Mouse (Mus musculus) heart, postnatal 14 days (tissue): ENCODE data around the gene Tufm. TPM values are rescaled to one million over a fixed set of nuclear protein-coding genes. Genes with fewer than 3 reads are reported as not detected.
A peak's percentile ranks its signal among the peaks of the same experiment; 100 is the strongest.

Experiments
- DNase-seq, 2 experiments: peaks; one replicate each; pipeline ENCODE4 v3.0.0; 2021 to 2022
- intact Hi-C: fragments of 180-260 bp; cut with DNase I; formaldehyde crosslinking; loops from one replicate; pipeline ENCODE4 v1.15.1; 2025
- long read RNA-seq, 2 experiments: library from polyadenylated mRNA; stranded (forward); transcript quantifications; one replicate each; pipeline ENCODE4 v2.0.0; 2021
- total RNA-seq, 2 experiments: library from RNA; stranded (reverse); gene quantifications; 2 replicates each; pipeline ENCODE4 v1.2.3; 2021

Gene Tufm
- total RNA-seq: 100 to 1,000 TPM; 291 to 309 TPM
- long read RNA-seq, experiment 1, transcript Tufm-201 (10 exons, 1,679 nt): major isoform, 254 of 294 reads
- long read RNA-seq, experiment 1, partial matches to known transcripts: 35 of 294 reads
- long read RNA-seq, experiment 1, other reads (novel, unspliced or antisense): 5 of 294 reads
- long read RNA-seq, experiment 2, transcript Tufm-201 (10 exons, 1,679 nt): major isoform, 210 of 227 reads
- long read RNA-seq, experiment 2, partial matches to known transcripts: 14 of 227 reads
- long read RNA-seq, experiment 2, other reads (novel, unspliced or antisense): 3 of 227 reads

DNA sequence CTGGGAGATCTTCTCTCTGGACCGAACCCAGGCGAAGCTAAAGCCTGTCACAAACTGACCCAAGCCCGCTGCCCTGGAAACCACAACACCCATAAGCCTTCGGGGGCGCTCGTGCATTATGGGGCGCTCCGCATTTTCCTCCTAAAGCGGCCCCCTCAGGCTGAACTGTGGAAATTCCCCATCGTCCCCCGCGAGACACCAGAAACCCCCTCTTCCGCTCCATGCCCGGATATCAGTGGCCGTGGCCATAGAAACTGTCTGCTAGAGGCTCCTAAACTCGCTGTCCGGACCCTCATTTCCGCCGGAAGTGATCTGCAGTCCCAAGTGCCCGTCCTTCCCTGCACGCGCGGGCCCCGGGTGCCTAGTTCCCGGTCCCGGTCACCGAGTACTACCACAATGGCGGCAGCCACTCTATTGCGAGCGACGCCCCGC lies at the start of gene Tufm:
Gene Tufm, plus strand, starts transcription at position 310 of the 432 bp plus-strand sequence.
- intact Hi-C loops: loop anchor here (5.0 to 10.0 kb wide), 2 partner anchors 158 to 210 kb away; partner anchors contain the start of genes Bola2, Sgf29 and Slx1b
- peak; percentile 92 to 96 for DNase-seq

DNA sequence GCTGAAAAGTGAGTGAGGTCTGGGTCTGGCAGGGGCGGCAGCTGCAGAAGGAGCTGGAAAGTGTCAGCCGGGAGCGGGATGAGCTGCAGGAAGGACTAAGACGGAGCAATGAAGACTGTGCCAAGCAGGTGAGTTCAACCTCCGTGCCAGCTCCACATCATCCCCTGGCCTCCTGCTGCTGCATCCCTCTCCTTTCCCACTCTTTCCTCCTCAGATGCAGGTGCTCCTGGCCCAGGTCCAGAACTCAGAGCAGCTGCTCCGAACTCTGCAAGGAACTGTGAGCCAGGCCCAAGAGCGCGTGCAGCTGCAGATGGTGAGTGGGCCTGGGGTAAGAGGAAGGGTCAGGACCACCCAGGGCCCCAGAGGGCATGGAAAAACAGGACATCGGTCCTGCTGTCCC lies 47.0 kb upstream of the Tufm start:
- intact Hi-C loops: no loop called here
- DNase-seq: no peak

DNA sequence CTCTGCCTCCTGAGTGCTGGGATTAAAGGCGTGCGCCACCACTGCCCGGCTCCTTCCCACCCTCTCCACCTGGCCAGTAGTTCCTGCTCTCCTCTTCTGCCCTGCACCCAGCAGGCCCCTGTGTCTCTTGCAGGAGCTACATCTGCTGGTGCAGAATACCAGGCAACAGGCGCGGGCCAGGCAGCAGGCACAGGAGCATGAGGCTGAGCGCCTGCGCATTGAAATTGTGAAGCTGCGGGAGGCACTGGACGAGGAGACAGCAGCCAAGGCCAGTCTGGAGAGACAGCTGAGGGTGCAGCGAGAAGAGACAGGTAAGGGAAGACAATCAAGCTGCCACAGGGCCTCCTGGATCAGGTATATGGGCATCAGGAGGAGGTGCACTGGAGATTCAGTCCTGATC lies 43.2 kb upstream of the Tufm start:
- intact Hi-C loops: no loop called here
- no peak for DNase-seq

DNA sequence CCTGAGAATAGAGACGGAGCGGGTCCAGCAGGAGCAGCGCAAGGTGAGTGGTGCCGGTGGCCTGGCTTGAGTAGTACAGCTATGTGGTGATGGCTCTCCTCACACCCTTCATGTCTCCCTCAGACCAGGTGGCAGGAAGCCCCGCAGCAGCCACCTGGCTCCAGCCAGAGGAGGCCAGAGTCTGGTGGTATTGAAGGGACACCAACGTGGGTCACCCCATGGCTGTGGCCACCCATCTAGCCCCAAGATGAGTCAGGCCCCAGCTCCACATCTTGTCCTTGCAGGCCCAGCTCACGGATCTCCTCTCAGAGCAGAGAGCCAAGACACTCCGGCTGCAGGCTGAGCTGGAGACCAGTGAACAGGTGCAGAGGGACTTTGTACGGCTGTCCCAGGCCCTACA lies 42.6 kb upstream of the Tufm start:
- no peak for DNase-seq
- intact Hi-C loops: no loop called here

DNA sequence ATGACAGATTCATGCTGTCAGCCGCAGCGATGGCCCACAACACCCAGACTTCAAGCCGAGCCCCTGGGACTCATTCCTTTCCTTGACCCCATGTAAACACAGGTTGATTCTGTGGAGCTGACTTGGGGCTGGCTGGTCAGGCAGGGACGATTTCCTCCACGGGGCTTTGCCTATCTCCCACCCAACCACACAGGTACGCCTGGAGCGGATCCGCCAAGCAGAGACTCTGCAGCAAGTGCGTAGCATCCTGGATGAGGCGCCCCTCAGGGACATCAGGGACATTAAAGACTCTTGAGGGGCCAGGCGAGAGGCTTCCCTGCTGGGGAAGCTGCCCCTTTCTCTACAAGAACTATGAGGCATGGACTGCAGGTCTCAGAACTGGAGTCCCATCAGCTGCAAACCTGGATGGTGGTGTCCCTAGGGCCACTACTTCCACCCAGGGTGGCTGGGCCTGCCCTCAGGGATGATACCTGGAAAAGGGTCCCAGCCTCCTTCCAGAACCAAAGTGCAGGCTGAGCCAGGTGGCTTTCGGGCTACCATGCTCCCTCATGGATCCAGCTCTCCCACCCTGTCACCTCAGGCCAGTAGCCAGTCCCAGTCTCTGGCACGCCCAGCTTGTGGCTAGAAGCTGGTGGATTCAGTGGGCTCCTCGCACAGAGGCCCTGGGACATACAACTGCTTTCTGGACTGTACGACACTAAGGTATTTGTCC lies 41.9 kb upstream of the Tufm start:
- DNase-seq: no peak
- intact Hi-C loops: no loop called here

DNA sequence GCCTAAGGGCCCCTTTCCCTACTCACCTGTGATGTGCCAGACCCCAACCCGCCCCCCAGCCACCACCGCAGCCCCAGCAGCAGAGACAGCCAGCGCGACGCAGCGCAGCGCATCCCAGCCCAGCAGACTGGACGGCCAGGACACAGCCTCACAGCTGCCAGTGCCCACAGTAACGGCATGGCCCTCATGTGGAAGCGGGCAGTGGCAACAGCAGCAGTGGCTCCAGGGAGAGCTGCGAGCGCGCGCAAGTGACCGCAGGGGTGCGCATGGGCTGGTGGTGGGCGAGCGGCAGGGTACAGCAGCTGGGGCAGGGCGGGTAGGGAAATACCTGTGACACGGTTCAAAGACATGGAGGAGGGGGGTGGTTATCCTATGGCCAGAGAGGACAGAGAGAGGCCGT lies 40.9 kb upstream of the Tufm start:
- intact Hi-C loops: no loop called here
- no peak for DNase-seq

DNA sequence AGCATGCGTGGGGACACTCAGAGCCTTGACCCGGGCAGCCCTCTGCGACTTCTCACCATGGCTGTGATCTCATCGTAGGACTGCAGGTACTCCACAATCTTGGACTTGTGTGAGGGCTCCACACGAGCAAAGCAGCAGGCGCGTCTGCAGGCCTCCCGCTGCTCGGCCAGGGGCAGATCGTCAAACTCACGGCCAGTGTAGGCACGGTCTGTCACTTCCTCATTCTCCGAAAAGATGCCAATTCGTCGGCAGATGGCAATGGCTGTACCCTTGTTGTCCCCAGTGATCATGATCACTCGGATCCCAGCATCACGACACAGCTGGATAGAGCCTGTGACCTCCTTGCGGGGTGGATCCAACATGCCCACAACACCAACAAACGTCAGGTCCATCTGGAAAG lies 38.7 kb upstream of the Tufm start:
- intact Hi-C loops: no loop called here

DNA sequence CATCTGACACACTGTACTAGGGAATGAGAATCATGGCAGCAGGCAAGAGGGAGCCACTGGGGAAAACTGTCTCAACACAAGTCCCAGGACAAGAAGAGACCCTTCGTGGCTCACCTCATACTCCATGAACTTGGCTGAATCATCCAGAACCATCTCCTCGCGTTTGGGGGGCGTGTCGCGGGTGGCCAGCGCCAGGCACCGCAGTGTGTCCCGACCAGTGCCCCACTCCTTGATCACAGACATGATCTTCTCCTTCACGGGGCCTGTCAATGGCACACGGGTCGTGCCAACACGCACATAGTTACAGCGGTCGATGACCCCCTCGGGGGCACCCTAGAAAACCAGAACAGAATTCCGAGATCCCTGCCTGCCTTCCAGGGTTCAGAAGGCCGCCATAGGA lies 37.2 kb upstream of the Tufm start:
- intact Hi-C loops: no loop called here
- DNase-seq: no peak

More for the DNA sequence above, 38.7 kb upstream of the Tufm start:
- DNase-seq: no peak

DNA sequence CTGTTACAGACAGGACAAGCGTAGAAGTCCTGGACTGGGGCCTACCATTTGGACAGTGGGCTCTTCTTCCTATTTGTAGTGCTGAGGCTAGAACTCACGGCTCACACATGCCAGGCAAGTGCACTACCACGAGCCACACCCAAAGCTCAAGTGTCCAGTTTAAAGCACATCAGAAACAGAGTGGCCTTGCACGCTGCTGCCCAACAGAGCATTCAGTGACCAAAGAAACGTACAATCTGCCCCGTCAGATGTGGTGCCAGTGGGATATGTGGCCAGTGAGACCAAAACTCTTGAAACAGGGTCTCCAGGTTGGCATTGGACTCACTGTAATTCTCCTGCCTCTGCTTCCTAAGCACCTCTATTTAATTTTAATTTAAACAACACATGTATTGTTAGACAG lies 36.5 kb upstream of the Tufm start:
- DNase-seq: no peak
- intact Hi-C loops: no loop called here

DNA sequence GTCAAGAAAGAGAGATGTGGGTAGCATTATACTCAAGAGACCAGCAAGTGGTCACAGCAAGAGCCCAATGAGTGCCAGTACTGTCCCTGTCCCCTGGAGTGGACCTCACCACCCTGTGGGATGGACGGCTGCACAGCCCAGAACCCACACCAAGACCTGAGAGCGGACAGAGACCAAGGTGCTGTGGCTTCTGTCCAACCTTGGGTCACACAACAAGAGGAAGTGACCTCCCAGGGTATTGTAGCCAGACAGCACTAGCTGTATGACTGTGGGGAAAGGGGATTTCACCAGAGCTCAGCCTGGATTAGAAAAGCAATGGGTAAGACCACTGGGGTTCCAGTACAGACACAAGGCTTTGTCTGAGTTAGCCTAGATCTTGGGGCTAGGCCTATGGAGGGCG lies 34.9 kb upstream of the Tufm start:
- DNase-seq: no peak
- intact Hi-C loops: no loop called here

DNA sequence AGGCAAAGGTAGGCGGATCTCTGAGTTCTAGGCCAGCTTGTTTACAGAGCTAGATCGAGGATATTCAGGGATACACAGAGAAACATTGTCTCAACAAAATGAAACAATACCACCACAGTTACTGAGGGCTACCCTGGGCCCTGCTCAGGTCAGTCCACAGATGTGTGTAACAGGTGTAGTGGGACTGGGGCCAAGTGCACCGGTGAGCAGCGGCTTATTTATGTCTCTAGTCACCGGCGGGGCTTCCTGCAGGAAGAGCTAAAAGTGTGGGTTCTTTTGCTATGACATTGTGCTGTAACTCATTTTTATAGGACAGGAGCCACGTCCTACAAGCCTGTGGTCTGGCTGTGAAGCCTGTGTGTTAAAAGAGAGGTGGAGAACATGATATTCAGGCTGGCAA lies 33.3 kb upstream of the Tufm start:
- no peak for DNase-seq
- intact Hi-C loops: no loop called here

DNA sequence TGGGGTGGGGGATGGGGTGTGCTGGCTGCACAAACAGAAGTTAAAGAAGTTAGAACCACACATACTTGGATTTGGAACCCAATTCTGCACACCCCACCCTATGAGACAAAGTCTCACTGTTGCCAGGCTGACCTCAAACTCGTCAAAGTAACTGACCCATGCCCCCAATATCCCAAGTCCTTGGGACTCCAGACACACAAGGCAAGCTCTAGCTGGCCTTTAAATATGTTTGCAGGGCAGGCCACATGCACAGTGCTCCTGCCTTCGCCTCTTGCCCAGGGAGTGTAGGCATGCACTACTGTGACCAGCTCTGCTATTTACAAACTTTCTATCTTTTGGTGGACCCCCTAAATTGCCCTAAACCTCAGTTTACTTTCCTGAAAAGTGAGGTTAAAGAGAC lies 31.9 kb upstream of the Tufm start:
- intact Hi-C loops: no loop called here
- DNase-seq: no peak

DNA sequence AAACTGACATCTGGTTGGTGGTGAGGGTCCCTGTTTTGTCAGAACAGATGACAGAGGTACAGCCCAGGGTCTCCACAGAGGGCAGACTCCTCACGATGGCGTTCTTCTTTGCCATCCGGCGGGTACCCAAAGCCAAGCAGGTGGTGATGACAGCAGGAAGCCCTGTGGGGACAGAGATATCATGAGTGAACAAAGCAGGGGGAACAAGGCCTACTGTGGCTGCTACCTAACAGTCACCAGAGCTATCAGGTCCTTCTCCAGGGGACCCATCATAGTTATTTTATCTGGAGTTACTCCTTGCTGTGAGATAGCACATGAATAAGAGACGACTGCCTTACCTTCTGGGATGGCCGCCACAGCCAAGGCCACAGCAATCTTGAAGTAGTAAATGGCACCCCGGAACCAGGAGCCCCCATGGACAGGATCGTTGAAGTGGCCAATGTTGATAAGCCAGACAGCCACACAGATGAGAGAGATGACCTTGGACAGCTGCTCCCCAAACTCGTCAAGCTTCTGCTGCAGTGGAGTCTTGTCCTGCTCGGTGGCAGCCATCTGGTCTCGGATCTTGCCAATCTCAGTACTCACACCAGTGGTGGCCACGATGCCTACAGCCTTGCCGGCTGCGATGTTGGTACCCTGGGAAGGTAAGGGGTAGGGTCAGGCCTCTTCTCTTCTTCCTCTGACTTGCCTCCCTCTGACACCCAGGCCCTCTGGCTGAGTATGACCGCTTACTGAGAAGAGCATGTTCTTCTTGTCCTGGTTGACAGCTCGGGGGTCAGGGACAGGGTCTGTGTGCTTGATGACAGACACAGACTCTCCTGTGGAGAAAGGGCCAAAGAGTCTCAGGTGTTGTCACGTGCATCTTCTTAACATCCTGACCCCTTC lies 30.5 kb upstream of the Tufm start:
- intact Hi-C loops: no loop called here

DNA sequence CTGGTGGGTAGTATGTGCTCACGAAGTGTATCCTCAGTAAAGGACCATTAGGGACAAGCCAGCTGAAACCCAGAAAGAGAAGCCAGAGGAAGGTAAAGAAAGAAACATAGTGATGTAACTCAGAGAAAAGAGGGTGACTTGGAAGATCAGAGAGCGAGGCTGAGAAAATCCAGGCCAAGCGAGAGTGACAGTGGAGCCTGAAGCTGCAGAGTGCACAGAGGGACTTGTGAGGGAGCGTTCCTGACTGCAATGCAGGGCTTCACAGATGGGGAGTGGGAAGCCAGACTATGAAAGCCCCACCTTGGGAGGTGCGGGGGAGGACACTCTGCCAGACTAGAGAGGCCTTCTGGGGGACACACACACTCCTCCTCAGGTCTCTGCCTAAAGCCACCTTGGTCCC lies 28.9 kb upstream of the Tufm start:
- DNase-seq: no peak
- intact Hi-C loops: no loop called here

More for the DNA sequence above, 30.5 kb upstream of the Tufm start:
- no peak for DNase-seq

DNA sequence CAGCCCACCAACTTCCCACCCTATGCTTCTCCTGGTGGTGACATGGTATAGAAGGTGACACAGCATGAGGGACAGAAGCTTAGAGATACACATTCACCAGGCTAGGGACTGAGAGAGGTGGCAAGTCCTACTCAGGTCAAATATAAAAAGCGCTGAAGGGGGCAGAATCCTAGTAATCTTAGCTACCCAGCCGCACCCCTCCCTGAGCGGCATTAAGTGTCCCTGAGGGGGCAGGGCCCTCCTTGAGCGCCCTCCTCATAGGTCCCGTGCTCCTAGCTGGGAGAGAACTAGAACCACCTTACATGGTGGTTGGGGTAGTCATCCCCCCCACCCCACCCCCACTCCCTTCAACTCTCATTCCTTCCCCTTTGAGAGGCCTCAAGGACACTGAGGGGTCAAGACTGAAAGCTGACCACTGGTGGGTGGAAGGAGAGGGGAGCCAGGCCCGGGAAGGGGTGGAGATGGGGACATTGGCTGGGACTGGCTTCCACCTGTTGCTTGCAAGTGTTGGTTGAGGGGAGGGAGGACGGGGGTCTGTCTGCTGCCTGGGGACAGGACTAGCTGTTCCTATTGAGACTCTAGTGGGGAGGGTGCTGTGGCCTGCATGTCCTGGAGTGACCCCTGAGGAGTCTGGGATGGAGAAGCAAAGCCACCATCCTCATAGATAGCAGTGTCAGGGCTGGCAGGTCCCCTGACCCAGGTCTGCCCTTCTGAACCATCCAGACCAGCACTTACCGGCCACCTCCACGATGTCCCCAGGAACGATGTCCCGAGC lies 28.1 kb upstream of the Tufm start:
- DNase-seq: no peak

DNA sequence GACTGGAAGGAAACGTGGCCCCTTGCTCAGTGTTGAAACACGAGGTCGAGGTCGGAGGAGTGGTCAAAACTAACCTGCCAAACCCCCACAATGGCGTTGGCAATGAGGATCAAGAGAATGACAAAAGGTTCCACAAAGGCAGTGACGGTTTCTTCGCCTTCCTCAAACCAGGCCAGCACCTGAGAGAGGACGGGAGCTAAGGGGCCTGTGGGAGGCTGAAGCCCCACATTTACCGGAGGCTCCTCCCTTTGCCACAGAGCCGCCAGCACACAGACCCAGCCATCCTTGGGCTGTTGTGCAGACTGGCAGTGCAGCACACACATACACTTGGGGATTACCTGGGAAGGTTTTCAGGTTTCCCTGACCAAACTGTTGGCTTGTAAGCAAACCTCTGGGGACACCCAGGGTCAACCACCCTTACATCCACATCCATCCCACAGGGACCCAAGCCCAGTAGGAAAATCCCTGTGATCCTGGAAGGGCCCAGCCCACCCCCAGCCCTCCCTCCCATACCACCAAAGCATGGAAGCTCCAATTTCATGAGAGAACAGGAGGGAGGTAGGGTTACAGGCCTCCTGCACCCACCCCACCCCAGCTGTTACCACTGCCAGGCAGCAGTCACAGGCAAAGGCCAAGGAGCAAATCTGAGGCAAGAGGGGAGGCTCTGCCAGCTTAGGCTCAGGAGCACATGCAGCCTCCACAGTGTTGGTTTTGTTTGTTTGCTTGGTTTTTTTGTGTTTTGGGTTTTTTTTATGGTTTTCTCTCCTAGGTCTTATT lies 26.4 kb upstream of the Tufm start:
- intact Hi-C loops: no loop called here
- no peak for DNase-seq

More for the DNA sequence above, 28.1 kb upstream of the Tufm start:
- intact Hi-C loops: no loop called here

DNA sequence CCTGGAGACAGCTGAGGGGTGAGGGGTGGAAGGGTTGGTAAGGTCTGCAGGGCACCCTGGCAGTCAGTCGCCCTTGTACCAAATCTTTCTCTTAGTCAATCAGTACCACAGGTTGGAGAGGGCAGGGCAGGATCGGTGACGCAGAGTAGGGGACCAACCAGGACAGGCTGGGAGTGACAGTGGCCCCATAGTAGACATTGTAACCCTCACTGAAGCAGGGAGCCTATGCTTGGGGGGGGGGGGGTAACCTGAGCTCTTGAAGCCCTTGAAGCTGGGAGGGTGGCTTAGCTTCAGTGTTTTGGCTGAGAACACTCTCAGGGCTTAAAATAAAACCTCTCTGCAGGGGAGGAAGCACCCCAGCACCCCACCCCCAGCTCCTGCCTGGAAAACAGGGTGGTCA lies 25.5 kb upstream of the Tufm start:
- DNase-seq: no peak
- intact Hi-C loops: no loop called here

DNA sequence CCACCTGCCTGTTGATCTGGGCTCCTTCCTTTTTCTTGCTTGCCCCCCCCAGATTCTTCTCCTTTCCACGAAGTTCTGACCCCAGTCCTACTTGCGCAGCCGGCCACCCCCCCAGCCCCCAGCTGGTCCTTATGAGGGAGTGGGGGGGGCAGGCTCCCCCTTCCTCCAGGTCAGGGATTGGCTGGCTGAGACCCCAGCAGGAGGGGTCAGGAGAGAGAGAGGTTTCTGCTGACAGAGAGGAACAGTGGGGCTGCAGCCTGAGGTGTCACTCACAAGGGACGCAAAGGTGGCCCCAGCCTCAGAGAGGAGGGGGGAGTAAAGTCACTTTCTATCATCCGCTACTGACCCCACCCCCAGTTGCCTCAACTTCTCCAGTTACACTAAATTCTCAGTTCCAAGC lies 24.2 kb upstream of the Tufm start, which contains the start of gene Atp2a1:
Gene Atp2a1, minus strand, starts transcription at position 105 of the 400 bp plus-strand sequence.
- DNase-seq: no peak
- intact Hi-C loops: no loop called here

DNA sequence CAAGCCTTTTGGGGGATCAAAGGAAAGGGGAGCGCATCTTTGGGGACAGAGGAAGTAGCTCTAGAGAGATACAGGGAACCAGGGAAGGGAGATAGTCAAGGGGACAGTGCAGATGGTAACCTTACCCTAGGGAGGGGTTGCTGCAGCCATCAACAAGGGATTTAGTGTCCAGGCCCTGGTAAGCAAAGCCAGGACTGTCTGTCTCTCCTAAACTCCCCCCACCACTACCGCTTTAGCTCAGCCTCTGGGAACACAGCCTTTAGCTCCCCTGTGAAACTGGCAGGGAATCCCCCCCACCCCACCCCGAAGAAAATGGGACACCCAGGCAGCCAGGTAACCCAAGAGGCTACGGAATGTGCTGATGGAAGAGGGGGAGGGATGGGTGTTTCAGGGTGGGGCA lies 23.6 kb upstream of the Tufm start:
- no peak for DNase-seq
- intact Hi-C loops: no loop called here

DNA sequence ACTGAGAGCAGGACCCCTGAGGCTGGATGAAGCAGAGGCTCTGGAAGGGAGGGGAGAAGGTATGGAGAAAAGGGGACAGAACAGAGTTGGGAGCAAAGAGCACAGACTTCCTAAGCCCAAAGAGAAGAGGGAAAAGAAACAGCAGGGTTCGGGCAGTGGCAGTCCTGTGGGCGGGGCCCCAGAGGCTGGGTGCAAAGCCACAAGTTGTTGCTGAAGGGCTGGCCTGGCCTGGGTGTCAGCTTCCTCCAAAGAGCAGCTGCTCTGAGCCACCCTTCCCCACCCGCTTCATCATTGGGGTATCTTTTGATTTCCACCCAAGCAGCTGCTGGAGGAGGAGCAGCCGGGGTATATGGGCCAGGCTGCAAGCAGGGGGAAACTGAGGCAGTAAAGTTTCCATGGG lies 23.0 kb upstream of the Tufm start:
- peak; percentile 39 to 41 for DNase-seq
- intact Hi-C loops: no loop called here
